Mouse (Mus musculus): ENCODE results near the gene Eif4g2.

The Eif4g2 gene

DNA sequence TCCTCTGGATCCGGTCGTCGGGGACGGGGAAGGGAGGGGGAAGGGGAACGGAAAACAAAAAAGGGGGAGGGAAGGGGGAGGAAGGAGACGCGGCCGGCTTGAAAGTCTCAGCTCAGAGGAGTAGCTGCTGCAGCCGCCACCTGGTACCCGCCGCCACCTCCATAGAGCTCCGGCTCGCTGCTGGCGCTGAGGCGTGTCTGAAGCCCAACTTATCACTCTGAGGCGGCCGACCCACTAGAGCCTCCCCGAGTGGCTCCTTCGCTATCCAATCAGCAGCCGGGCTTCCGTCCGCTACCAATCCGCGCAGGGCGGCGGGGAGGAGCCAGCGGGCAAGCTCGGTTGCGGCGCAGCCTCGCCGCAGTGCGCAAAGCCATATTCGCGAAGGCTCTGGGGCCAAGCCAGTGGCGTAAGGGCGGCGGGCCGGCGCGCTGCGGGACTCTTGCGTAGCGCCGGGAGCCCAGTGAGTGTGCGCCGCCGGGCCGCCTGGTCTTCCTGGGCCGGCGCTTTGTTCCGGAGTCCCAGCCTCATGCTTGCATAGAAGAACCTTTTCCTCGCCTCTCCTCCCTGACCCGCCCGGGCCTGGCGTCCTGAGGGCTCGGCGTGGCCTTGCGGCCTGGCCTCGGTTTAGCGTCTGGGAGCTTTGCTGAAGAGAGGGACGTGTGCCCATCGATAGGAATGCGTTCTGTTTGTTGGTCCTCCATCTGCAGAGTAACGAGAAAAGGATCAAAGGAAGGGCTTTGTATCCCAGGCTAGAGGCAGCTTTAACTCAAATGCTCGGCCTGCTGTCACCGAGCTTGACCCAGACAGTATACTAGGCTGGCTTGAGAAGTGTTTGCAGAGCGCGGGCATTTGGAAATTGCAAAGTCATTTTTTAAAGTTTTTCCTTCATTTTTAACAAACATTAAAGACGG, at the start of gene Eif4g2:
Eif4g2 (minus strand) TSS at position 209 of the 911 bp plus-strand sequence.
- DNase-seq (ENCODE audit: low spot score in 2 of 2), result peak; percentile 98

DNA sequence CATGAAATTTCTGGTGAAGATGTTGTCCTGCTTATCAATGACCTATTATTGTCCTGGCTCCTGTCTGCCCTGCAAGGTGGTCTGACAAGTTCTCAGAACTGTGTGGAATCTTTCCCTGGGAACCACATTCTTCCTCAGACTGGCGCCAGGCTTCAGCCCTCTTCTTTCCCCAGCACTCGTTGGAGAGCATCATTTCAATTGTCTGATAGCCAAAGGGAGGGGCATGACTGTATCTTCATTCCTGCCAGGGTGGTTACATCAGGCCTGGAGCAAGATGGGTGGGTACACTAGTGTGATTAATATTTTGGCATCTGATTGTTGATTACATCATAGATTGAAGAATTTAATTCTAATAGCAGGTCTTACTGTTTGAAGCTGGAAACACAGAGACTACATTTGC, 49.8 kb upstream of the Eif4g2 start:
- DNase-seq (ENCODE audit: low spot score in 2 of 2), result no peak

DNA sequence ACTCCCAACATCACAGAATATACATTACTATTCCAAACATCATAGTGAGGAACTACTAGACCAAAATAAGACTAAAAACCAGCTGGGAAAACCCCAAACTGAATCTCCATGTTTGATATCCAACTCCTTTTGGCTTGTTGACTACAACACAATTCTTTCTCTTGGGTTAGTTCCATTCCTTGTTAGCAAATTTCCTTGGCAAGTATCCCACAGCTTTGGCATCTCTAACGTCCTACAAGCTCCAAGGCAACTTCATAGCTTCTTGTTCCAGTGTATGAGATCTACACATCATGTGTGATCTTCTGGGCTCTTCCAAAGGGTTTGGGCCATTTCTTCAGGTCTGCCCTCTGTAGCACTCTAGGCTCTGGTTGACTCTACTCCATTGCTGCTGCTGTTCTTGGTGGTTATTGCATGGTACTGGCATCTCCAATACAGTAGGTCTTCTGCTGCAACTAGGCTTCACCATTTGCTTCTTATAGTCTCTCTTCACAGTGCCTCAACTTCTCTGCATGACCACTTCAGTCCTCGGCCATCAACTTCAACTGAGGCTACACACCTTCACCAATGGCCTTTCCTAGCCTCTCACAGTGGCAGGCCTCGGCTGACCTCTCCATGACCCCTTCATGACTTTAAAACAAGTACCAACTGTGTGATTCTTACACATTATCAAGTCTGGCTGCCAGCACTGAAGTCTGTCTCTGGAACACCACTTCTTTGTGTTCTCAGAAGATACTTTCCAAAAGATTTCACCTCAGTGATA, 44.0 kb upstream of the Eif4g2 start:
- DNase-seq (ENCODE audit: low spot score in 2 of 2), result no peak

DNA sequence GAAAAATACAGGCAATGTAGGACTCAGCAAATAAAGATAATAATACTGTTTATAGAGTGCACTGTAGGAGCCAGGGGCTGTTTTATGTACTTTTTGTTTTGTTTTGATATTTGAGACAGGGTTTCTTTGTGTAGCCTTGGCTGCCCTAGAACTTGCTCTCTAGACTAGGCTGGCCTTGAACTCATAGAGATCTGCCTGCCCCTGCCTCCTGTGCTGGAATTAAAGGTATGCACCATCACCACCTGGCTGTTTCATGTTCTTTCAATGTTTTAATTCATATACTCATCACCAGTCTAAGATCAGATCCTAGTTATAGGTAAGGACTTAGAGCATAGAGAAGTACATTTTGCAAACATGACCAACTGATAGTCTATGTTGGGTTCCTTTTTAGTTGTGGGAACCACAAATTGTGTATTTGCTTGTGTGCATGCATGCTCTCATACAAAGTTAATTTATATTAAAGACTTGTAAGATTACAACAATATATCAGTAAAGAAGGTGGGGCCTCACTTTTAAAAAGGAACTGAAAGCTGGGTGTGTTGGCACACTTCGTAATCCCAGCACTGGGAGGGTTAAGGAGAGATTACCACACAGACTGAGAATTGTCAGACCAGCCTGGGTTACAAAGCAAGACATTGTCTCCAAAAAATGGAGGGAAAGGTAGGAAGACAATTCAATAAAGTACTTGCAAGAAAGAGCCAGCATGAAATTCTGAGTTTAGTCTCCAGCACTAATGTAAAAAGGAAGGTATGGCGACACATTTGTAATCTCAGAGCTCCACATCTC, 41.1 kb upstream of the Eif4g2 start:
- no peak for DNase-seq (ENCODE audit: low spot score in 2 of 2)

DNA sequence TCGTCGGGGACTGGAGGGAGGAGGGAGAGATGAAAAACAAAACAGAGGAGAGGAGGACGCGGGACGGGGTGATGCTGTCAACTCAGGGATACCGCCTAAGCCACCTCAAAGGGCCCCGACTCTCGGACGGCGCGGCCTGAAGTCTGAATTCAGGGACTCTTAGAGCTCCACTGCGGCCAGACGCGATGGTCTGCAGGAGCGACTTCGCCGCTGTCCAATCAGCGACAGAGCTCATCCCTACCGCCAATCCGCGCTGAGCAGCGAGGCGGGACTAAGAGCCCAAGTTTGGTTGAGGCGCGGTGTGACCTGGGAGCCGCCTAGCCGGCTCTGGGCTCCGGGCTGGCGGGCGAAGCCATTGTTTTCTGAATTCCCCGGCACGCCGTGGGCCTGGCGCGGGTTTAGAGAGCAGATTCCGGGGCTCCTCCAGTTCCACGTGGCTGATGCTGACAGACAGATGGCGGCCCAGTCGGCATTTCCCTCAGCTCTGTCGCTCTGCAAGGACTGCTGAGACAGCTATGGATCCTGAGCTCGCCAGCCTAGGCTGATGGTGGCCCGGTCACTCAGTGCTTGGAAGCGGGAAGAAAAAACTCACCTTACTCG, 39.8 kb upstream of the Eif4g2 start:
- DNase-seq (ENCODE audit: low spot score in 2 of 2), result peak; percentile 97 to 98

DNA sequence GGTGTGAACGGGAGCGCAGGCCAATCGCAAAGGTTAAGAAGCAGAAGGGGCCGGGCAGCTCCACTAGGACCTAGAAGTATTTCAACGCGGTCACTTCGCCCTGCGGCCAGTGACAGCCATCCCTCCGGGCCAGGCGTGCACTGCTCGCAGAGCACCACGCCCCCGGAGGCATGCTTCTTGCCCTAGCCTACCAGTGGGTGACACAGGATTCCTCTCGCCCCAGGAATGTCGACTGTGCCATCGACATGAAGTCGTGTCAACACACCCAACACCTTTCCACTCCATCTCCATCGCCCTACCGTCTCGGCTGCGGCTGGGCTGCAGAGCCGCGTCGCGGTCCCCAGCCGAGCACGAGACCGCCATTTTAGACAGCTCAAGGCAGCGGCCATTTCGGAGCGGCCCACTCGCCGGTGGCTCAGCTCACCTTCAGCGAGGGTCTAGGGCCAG, 39.3 kb upstream of the Eif4g2 start:
- no peak for DNase-seq (ENCODE audit: low spot score in 2 of 2)

DNA sequence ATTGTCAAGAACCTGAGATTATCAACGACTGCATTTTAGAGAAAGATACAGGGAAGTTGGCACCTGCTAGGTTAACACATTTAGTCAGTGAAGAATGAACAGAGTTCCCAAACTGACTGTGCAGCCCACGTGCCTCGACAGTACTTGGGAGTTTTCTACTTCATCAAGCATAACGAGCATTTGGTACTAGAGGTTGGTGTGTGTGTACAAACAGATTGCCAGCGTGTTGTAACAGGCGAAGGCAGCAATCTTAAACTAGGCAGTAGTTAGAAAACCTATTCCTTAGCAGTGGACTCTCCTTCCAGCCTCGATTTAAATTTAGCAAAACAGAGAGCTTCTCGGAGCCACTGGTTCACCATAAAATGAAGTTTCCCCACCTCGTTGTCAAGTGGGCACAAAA, 38.7 kb upstream of the Eif4g2 start:
- peak in 1 of 2 experiments; percentile 11 for DNase-seq (ENCODE audit: low spot score in 2 of 2)

DNA sequence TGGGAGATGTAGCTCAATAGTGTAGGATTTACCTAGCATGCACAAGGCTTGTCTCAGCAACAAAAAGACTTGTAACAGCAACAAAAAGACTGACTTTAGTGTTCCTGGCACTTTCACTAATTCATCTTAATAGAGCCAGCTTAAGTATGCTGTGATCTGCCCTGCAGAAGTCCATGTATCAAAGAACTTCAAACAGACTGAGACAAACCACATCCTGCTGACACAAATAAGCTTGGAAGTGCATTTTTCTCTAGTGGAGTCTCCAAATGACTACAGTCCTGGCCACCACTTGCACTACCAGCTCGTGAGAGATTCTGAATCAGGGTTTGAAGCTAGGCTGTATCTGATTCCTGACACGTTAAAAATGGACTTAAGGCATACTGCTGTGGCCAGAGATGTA, 26.7 kb upstream of the Eif4g2 start:
- no peak for DNase-seq (ENCODE audit: low spot score in 2 of 2)

DNA sequence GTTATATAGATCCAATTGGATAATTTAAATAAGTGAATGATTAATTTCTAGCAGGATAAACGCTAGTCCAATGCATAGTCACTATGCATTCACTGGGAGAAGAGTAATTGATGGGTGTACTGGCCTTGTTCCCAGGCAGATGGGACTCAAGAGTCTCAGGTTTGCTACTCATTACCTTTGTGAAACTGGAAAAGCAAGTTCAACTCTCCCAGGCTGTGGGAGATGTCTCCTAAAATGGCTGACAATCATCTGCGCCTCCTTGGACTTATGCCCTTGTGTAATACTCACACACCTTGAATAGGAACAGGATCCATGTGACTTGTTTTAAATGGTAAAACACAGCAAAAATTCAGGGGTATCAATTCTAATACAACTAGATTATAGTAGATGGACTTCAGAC, 26.3 kb upstream of the Eif4g2 start:
- DNase-seq (ENCODE audit: low spot score in 2 of 2), result no peak

DNA sequence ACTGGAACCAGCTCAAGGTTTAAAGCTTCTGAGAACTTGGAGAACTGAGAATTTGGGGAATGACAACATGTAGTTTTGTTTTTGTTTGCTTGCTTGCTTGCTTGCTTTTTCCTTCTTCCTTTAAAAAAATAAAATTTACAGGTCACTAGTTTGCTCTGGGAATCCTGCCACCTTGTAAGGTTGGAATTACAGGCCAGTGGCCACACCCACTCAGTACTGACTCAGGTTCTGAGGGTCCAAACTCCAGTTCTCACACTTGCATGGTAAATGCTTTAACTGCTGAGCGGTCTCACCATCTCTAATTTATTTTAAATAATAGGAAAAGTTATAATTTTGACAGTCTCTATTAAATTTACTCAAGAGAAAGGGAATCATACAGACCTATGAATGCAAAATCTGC, 15.4 kb upstream of the Eif4g2 start:
- DNase-seq (ENCODE audit: low spot score in 2 of 2), result no peak

DNA sequence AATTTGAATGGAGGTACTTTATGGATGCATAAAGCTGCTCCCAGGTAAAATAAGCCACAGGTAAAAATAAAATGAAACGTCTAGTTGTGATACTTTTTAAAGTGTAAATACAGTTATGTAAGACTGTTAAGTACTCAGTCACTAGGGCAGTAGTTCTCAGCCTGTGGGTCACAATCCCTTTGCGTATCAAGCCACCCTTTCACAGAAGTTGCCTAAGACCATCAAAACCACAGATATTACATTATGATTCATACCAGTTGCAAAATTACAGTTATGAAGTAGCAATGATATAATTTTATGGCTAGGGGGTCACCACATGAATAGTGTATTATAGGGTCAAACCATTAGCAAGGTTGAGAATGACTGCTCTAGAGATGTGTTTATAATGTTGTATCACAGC, 12.3 kb upstream of the Eif4g2 start:
- DNase-seq (ENCODE audit: low spot score in 2 of 2), result no peak

DNA sequence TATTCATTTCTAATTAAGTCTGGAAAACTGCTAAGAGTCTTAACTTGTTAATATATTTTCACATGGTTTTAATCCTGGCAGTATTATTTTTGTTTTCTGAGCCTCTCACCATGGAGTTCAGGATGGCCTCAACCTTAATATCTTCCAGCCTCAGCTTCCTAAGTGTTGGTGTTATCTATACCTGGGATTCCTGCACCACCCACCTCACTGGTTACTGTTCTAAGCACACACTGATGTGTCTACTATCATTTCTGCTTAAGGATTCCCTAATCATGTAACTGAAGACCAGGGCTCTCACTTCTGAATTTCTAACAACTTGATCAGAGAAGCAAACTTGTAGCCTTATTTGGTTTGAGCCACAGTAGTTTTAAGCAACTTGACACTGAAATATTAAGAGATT, 2.3 kb upstream of the Eif4g2 start:
- DNase-seq (ENCODE audit: low spot score in 2 of 2), result no peak

DNA sequence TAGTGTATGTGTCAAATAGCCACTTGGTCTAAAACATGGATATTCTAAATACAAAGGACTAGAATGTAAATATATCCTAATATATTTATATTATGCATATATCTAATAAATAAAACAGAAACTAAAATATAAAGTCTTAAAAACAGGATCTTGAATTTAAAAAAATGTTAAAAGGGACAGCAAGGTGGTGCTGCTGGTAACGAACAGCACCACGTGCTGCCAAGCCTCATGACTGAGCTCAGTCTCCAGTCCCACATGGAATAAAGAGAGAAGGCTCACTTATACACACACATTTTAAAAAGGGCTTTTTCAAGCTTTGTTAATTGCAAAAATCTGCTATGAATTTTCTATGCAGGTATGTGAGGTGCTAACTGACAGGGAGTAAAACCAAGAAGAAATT, 1.6 kb upstream of the Eif4g2 start:
- no peak for DNase-seq (ENCODE audit: low spot score in 2 of 2)

DNA sequence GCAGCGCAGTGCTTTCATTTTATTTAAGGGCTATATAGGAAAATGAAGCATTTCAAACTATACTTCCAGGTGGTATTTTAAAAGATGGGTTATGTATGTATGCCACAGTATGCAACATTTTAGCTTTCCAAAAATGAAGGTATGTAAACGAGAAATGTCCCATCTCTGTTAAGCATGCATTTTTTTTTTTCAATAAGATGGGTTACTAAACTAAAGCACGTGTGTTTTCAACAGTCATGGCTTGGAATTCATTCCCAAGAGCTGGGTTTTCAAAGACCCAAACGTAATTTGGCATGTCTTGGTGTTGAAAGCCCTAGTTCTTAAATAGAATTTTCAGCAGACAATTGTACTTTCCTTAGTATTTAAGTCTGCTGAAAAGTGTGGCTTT, 897 bp upstream of the Eif4g2 start:
- DNase-seq (ENCODE audit: low spot score in 2 of 2), result no peak

DNA sequence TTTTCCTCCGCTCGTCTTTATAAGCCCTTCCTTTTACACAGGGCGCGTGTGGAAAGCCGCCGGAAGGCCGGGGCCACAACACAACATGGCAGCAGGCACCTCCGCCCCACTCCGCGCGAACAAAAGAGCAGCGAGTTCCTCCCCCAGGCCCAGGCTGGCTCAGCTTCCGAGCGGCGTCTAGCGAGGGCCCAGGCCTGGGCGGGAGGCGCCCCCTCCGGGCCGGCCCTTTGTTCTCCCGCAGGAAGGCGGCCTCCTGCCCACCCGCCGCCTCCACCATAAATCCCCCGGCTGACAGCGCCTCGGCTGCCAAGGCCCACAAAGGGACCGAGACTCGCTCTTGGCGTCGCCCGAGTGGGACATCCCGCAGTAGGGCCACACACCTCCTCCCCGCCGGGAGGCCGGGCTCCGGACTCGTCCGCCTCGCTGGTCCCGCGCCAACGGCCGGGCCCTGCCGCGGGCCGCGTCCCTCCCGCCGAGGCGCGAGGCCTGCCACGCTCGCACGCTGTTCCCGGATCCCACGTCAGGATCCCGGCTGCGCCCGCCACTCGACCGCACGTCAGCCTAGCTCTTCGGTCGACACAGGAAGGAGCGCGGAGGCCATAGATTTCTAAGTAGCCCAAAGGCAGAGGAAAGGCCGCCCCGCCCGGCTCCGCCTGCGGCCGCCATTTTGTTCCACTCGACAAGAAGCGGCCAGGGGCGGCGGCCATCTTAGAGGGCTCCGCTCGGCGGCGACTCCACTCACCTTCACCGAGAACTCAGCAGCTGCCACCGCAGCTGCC, 598 bp downstream of the Eif4g2 start:
- peak; percentile 87 to 91 for DNase-seq (ENCODE audit: low spot score in 2 of 2)

DNA sequence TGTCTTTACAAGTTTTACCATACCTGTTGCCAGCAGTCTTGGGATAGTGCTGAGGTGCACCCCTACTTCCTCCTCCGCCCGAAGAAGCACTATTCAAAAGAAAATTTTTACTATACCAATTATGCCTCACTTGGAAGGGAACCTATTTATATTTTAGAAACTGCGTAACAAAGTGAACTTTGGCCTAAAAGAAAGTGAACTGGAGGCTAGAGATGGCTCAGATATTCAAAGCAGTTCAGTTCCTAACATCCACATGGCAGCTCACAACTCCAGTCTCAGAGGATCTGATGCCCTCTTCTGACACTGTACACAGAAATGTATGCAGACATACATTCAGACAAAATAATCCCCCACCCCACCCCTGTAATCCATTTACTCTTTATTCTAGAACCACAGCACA, 2.0 kb downstream of the Eif4g2 start:
- no peak for DNase-seq (ENCODE audit: low spot score in 2 of 2)

DNA sequence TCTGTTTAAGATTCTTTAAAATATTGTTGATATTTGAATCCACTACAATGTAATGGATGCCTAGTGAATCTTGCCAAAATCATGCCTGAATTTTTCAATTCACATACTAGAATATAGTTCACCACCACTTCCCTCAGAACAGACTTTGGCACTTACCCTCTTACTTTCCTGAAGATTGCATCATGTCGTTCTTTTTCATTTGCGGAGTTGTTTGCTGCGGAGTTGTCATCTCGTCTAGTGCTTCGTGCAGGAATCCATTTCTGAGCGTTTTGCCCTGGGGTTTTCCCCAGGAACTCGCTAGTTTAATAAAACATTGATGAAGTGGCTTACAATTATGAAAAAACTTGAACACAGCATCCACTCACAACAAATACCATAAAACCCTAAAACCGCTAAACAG, 2.8 kb downstream of the Eif4g2 start:
- no peak for DNase-seq (ENCODE audit: low spot score in 2 of 2)

DNA sequence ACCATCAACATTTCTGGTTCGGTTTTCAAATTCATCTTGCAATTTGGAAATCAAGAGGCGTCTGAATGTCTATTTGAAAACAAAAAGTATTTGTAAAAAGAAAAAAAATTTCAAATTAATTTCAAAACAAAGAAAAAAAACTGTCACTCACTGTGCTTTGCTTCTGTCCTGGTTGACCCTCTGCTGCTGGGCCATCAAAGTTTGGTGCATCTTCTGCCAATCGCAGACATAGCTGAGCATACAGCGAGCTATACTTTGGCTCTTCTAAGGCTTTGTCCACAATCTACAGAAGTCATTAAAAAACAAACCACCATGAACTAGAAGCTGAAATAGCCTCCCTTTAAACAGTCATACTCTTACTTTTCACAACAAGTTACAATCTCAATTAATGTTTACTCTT, 4.6 kb downstream of the Eif4g2 start:
- DNase-seq (ENCODE audit: low spot score in 2 of 2), result no peak

DNA sequence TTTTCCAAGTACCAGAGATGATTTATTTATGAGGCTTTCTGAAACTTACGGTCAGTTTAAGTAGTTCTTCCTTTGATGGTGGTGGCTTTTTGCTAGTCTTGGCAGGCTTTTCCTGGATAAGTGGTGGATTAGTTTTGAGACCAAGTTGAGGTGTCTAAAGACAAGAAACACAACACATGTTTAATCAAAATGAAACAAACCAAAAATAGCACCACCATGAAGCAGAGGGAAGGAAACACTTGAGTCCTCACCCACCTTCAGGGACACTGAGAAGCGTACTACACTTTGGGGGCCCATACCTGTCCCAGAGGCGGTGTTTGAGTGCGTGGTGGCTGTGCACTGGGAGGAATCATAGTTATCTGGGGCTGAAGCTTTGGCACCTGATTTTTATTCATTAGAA, 7.5 kb downstream of the Eif4g2 start:
- no peak for DNase-seq (ENCODE audit: low spot score in 2 of 2)

DNA sequence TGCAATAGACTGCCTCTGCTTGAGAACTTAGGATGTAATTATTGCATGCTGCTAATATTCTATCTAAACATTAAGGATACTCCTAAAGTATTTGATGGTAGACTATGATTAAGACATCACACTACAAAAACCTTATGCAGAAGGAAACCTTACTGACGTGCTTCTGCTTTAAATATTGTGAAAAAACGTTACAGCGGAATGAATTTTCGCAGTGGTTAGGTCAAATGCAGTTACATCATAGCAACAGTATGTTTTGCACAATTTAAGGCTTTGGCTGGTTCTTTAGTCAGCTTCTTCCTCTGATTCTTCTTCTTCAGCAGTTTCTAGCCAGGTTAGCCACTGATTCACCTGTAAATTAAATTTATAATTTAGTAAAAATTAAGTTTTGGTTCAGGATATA, 10.4 kb downstream of the Eif4g2 start:
- DNase-seq (ENCODE audit: low spot score in 2 of 2), result no peak

DNA sequence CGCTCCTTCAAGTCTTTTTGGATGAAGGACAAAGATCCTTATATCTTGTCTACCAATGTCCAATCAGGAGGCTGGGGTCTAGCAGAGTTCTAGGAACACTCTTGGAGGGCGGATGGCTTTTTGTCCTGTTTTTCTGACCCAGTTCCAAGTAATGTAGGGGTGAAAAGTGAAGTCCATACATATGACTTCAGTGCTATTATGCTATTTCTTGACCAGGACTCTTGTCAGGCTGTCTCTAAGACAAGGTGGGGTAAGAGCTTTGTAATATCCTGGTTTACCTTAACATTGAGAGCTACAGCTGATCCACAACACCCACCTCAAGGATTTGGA, 12.7 kb downstream of the Eif4g2 start:
- DNase-seq (ENCODE audit: low spot score in 2 of 2), result no peak
